Mouse (Mus musculus) midbrain, embryonic 12.5 days (tissue): Measurements from ENCODE around the gene Nab2. TPM values are rescaled to one million over a fixed set of nuclear protein-coding genes. Genes with fewer than 3 reads are reported as not detected.

Experiments used
- ATAC-seq: fragments of 200-750 bp; cut with Nextera tagmentation; 2 replicates; pipeline ENCODE4 v1.8.0; 2017; ENCODE audit warnings: low read depth, moderate TSS enrichment, moderate library complexity; ENCODE audit not compliant: low FRiP score
- H3K27ac ChIP-seq: fragments of 300-500 bp; sonication (generic); replicated peaks from 2 replicates; pipeline ENCODE4 v1.5.1; 2016; ENCODE audit warnings: mild to moderate bottlenecking
- H3K27me3 ChIP-seq: fragments of 300-500 bp; sonication (generic); 2 replicates; pipeline ENCODE4 v1.6.1; 2016; ENCODE audit warnings: mild to moderate bottlenecking
- H3K36me3 ChIP-seq: fragments of 300-500 bp; sonication (generic); 2 replicates; pipeline ENCODE4 v1.6.1; 2016
- H3K4me1 ChIP-seq: fragments of 300-500 bp; sonication (generic); 2 replicates; pipeline ENCODE4 v1.6.1; 2016
- H3K4me2 ChIP-seq: fragments of 300-500 bp; sonication (generic); replicated peaks from 2 replicates; pipeline ENCODE4 v1.6.1; 2016; ENCODE audit warnings: mild to moderate bottlenecking, moderate library complexity
- H3K4me3 ChIP-seq: fragments of 300-500 bp; sonication (generic); 2 replicates; pipeline ENCODE4 v1.5.1; 2016; ENCODE audit warnings: mild to moderate bottlenecking
- H3K9ac ChIP-seq: fragments of 300-500 bp; sonication (generic); replicated peaks from 2 replicates; pipeline ENCODE4 v1.6.1; 2016; ENCODE audit warnings: mild to moderate bottlenecking, moderate library complexity
- H3K9me3 ChIP-seq: fragments of 300-500 bp; sonication (generic); 2 replicates; pipeline ENCODE4 v1.6.1; 2016; ENCODE audit warnings: mild to moderate bottlenecking
- WGBS: fragments of 180-500 bp; shearing (Covaris S2); methylation state at CpG from one replicate; pipeline ENCODE4 v1.1.7; 2016; 5-methylcytosine and 5-hydroxymethylcytosine counted together
- polyA plus RNA-seq: library from polyadenylated mRNA; unstranded; fragments of >200 nt; fragmentation: Nextera tagmentation; extraction: Ambion mirVana; gene quantifications from 2 replicates; pipeline ENCODE4 v1.2.1, GENCODE M21; 2016

Gene Nab2
- polyA plus RNA-seq, 1 experiment from 2014 or later, result 4.5 TPM

- H3K36me3 ChIP-seq, result no peaks in the 10 kb centered on the region
- 0 out of 2 replicates have a peak overlapping the region, but pooled peaks have one; percentile 7 for H3K9ac ChIP-seq
- no peak overlapping the region for H3K27ac ChIP-seq
- no peaks in the 10 kb centered on the region for H3K9me3 ChIP-seq
- H3K4me2 ChIP-seq, result peak overlapping the region; percentile 91
- 65% methylated on average over 6 of the region's 6 CpGs for WGBS
- no peaks in the 10 kb centered on the region for H3K27me3 ChIP-seq
- H3K4me3 ChIP-seq, result peak overlapping the region; percentile 81
- ATAC-seq, result no peak
- H3K4me1 ChIP-seq, result peaks cover 71% of the 10 kb centered on the region
Observed at GRCm38 (mm10) chr10:127618173-127618572, 50.2 kb downstream of the Nab2 start.

GRCm38 (mm10) chr10:127617294-127617693, 51.1 kb downstream of the Nab2 start:
- peaks cover 67% of the 10 kb centered on the region for H3K4me1 ChIP-seq
- no peak overlapping the region for H3K4me3 ChIP-seq
- WGBS, result 68% methylated on average over 4 of the region's 4 CpGs
- H3K9ac ChIP-seq, result peak overlapping the region; percentile 15; the same call in 1 of the 2 replicates
- H3K27me3 ChIP-seq, result no peaks in the 10 kb centered on the region
- no peak for ATAC-seq
- H3K36me3 ChIP-seq, result peaks cover 6% of the 10 kb centered on the region
- H3K9me3 ChIP-seq, result no peaks in the 10 kb centered on the region
- no peak overlapping the region for H3K27ac ChIP-seq
- peak overlapping the region; percentile 91 for H3K4me2 ChIP-seq

- peaks cover 16% of the 10 kb centered on the region for H3K36me3 ChIP-seq
- peaks cover 59% of the 10 kb centered on the region for H3K4me1 ChIP-seq
- 25% methylated on average over 7 of the region's 7 CpGs for WGBS
- no peak overlapping the region; the same call in 1 of the 2 replicates for H3K27ac ChIP-seq
- no peak overlapping the region for H3K4me2 ChIP-seq
- peak overlapping the region; percentile 28; the same call in 1 of the 2 replicates for H3K9ac ChIP-seq
- H3K4me3 ChIP-seq, result no peak overlapping the region
- no peaks in the 10 kb centered on the region for H3K27me3 ChIP-seq
- no peaks in the 10 kb centered on the region for H3K9me3 ChIP-seq
- ATAC-seq, result no peak
Observed at GRCm38 (mm10) chr10:127616261-127616679, 52.1 kb downstream of the Nab2 start.

- Histone ChIP-seq H3K36me3 (peaks cover 22% of the 10 kb centered on the region), H3K9ac (no peak overlapping the region), H3K4me2 (0 out of 2 replicates have a peak overlapping the region, but pooled peaks have one; percentile 7), H3K4me1 (peaks cover 59% of the 10 kb centered on the region), H3K27me3 (no peaks in the 10 kb centered on the region), H3K27ac (no peak overlapping the region), H3K9me3 (no peaks in the 10 kb centered on the region), H3K4me3 (no peak overlapping the region)
- ATAC-seq, result no peak
- 62% methylated on average over 3 of the region's 3 CpGs for WGBS
Observed at GRCm38 (mm10) chr10:127615591-127615990, 52.8 kb downstream of the Nab2 start.

GRCm38 (mm10) chr10:127615034-127615374, 53.4 kb downstream of the Nab2 start:
- peak overlapping the region; percentile 37 for H3K9ac ChIP-seq
- H3K9me3 ChIP-seq, result no peaks in the 10 kb centered on the region
- H3K27me3 ChIP-seq, result no peaks in the 10 kb centered on the region
- 28% methylated on average over 2 of the region's 2 CpGs for WGBS
- no peak overlapping the region for H3K4me3 ChIP-seq
- peaks cover 59% of the 10 kb centered on the region for H3K4me1 ChIP-seq
- no peak overlapping the region; the same call in 1 of the 2 replicates for H3K27ac ChIP-seq
- ATAC-seq, result no peak
- H3K36me3 ChIP-seq, result peaks cover 27% of the 10 kb centered on the region
- H3K4me2 ChIP-seq, result peak overlapping the region; percentile 18; the same call in 1 of the 2 replicates

- H3K27me3 ChIP-seq, result no peaks in the 10 kb centered on the region
- no peaks in the 10 kb centered on the region for H3K9me3 ChIP-seq
- peaks cover 33% of the 10 kb centered on the region for H3K36me3 ChIP-seq
- H3K27ac ChIP-seq, result peak overlapping the region; percentile 39
- 28% methylated on average over 12 of the region's 12 CpGs for WGBS
- peak overlapping the region; percentile 18; the same call in 1 of the 2 replicates for H3K4me2 ChIP-seq
- no peak overlapping the region for H3K4me3 ChIP-seq
- H3K9ac ChIP-seq, result peak overlapping the region; percentile 37
- H3K4me1 ChIP-seq, result peaks cover 54% of the 10 kb centered on the region
- ATAC-seq, result 0 out of 2 replicates have a peak, but pooled peaks have one; percentile 25
Observed at GRCm38 (mm10) chr10:127614236-127615033, 53.9 kb downstream of the Nab2 start.

GRCm38 (mm10) chr10:127612079-127612775, 56.1 kb downstream of the Nab2 start:
- Histone ChIP-seq H3K4me2 (no peak overlapping the region), H3K36me3 (peaks cover 55% of the 10 kb centered on the region), H3K4me1 (peaks cover 33% of the 10 kb centered on the region), H3K27me3 (no peaks in the 10 kb centered on the region), H3K27ac (no peak overlapping the region), H3K4me3 (no peak overlapping the region), H3K9me3 (no peaks in the 10 kb centered on the region), H3K9ac (no peak overlapping the region)
- WGBS, result 92% methylated on average over 14 of the region's 14 CpGs
- no peak for ATAC-seq

Other genes starting within 250 kb of the Nab2 start
- gene Stac3, start 166.9 kb downstream of the Nab2 start, polyA plus RNA-seq, result 0.89 and 1.6 TPM in 2 replicates
- gene Ndufa4l2, start 153.6 kb downstream of the Nab2 start, polyA plus RNA-seq, result 7.0 and 7.6 TPM in 2 replicates
- gene Shmt2, start 146.1 kb downstream of the Nab2 start, polyA plus RNA-seq, result 75.1 and 77.8 TPM in 2 replicates
- 55.9 and 58.2 TPM in 2 replicates for gene Nxph4, start 134.0 kb downstream of the Nab2 start, polyA plus RNA-seq
- gene Lrp1, start 47.4 kb downstream of the Nab2 start, polyA plus RNA-seq, result 94.0 and 98.1 TPM in 2 replicates
- gene Stat6, start 25.6 kb downstream of the Nab2 start, polyA plus RNA-seq, result 6.1 and 9.0 TPM in 2 replicates
- gene Nemp1, start 1.7 kb downstream of the Nab2 start, polyA plus RNA-seq, result 10.0 and 10.3 TPM in 2 replicates
- gene Myo1a, start 36.6 kb upstream of the Nab2 start, polyA plus RNA-seq, result 0.47 and 0.71 TPM in 2 replicates
- gene Tac2, start 55.9 kb upstream of the Nab2 start, polyA plus RNA-seq, result not detected in 2 replicates
- gene Zbtb39, start 71.0 kb upstream of the Nab2 start, polyA plus RNA-seq, result 6.1 and 6.2 TPM in 2 replicates
- 0.41 and 0.46 TPM in 2 replicates for gene Gpr182, start 83.2 kb upstream of the Nab2 start, polyA plus RNA-seq
- gene Rdh1, start 91.2 kb upstream of the Nab2 start, polyA plus RNA-seq, result 0.06 TPM in 1 of 2 replicates, not detected in the other
- 0.09 TPM in 1 of 2 replicates, not detected in the other for gene Rdh16f1, start 91.2 kb upstream of the Nab2 start, polyA plus RNA-seq
- gene Rdh9, start 107.8 kb upstream of the Nab2 start, polyA plus RNA-seq, result 0.16 TPM in 1 of 2 replicates, not detected in the other
- not detected in 2 replicates for gene Rdh16, start 132.6 kb upstream of the Nab2 start, polyA plus RNA-seq
- gene Rdh19, start 181.4 kb upstream of the Nab2 start, polyA plus RNA-seq, result not detected in 2 replicates
- gene Rdh16f2, start 197.9 kb upstream of the Nab2 start, polyA plus RNA-seq, result not detected in 2 replicates
- not detected in 2 replicates for gene Rdh7, start 220.2 kb upstream of the Nab2 start, polyA plus RNA-seq
- gene Sdr9c7, start 229.9 kb upstream of the Nab2 start, polyA plus RNA-seq, result not detected in 2 replicates